Mouse (Mus musculus) hindbrain, embryonic 16.5 days (tissue): ENCODE measurements at regions not wholly inside any gene's neighbourhood (a gene's known extent, or its start where the extent isn't known, plus 50 kb on each side); places are given as distances from the start of the nearest gene placed in this dataset.

ENCODE experiments used
- ATAC-seq: fragments of 200-750 bp; cut with Nextera tagmentation; 2 replicates; pipeline ENCODE4 v1.8.0; 2017; ENCODE audit warnings: moderate TSS enrichment, moderate library complexity
- H3K27ac ChIP-seq: fragments of 300-500 bp; sonication (generic); 2 replicates; pipeline ENCODE4 v1.5.1; 2014; ENCODE audit warnings: low read depth, mild to moderate bottlenecking, control low read depth, low read length, moderate library complexity
- H3K27me3 ChIP-seq: fragments of 300-500 bp; sonication (generic); replicated peaks from 2 replicates; pipeline ENCODE4 v1.6.1; 2014; ENCODE audit warnings: low read length; ENCODE audit not compliant: control insufficient read depth, insufficient read depth
- H3K36me3 ChIP-seq: fragments of 300-500 bp; sonication (generic); 2 replicates; pipeline ENCODE4 v1.6.1; 2014; ENCODE audit warnings: mild to moderate bottlenecking, low read length, moderate library complexity, mixed read lengths; ENCODE audit not compliant: control insufficient read depth, insufficient read depth
- H3K4me1 ChIP-seq: fragments of 300-500 bp; sonication (generic); 2 replicates; pipeline ENCODE4 v1.6.1; 2014; ENCODE audit warnings: low read depth, low read length; ENCODE audit not compliant: control insufficient read depth, insufficient read depth
- H3K4me2 ChIP-seq: fragments of 300-500 bp; sonication (generic); 2 replicates; pipeline ENCODE4 v1.6.1; 2014; ENCODE audit warnings: mild to moderate bottlenecking, low read length, control low read depth, moderate library complexity
- H3K4me3 ChIP-seq: fragments of 300-500 bp; sonication (generic); 2 replicates; pipeline ENCODE4 v1.5.1; 2014; ENCODE audit warnings: mild to moderate bottlenecking, low read length, control low read depth, moderate library complexity
- H3K9ac ChIP-seq: fragments of 300-500 bp; sonication (generic); 2 replicates; pipeline ENCODE4 v1.6.1; 2014; ENCODE audit warnings: low read depth, mild to moderate bottlenecking, control low read depth, low read length, moderate library complexity
- H3K9me3 ChIP-seq: fragments of 300-500 bp; sonication (generic); 2 replicates; pipeline ENCODE4 v1.6.1; 2014; ENCODE audit warnings: mild to moderate bottlenecking, low read length, moderate library complexity; ENCODE audit not compliant: control insufficient read depth
- WGBS: fragments of 180-500 bp; shearing (Covaris S2); extraction: QIAGEN DNeasy Blood & Tissue Kit; methylation state at CpG from one replicate; pipeline ENCODE4 v1.1.7; 2014; 5-methylcytosine and 5-hydroxymethylcytosine counted together

DNA sequence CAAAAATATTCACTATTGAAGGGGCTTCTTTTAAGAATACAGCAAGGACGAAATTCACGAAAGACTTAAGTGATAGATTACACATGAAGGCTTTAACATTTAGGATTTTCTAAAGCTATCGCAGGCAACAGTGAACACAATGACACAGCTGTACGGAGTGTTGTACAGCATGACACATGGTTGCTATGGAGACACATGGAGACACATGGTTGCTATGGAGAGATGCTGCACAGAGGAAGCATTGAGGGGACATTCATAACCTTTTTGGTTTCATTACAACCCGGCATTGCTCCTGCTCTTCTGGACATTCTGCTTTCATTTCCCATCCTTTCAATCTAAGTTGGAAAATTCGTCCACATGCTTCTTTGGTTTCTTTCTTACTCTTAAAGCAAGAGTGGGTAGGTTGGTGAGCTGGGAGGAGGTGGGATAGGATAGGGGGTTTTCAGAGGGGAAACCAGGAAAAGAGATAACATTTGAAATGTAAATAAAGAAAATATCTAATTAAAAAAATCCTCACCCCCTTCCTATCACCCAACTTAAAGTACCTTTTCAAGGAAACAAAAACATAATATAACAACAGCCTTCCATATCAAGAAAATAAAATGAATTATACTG lies 307.2 kb downstream of the Crisp4 start:
- 15% methylated on average over 6 of the region's 6 CpGs for WGBS
- Histone ChIP-seq H3K4me1 (0 out of 2 replicates have a peak, but pooled peaks cover 3% of the 10 kb centered on the region), H3K36me3 (no peaks in the 10 kb centered on the region), H3K4me3 (no peak overlapping the region), H3K4me2 (peak overlapping the region; percentile 41), H3K9ac (no peak overlapping the region), H3K27me3 (no peaks in the 10 kb centered on the region), H3K27ac (peak overlapping the region; percentile 36; the same call in 1 of the 2 replicates), H3K9me3 (peaks cover 4% of the 10 kb centered on the region; the same call in 1 of the 2 replicates)
- peak; percentile 99 for ATAC-seq

DNA sequence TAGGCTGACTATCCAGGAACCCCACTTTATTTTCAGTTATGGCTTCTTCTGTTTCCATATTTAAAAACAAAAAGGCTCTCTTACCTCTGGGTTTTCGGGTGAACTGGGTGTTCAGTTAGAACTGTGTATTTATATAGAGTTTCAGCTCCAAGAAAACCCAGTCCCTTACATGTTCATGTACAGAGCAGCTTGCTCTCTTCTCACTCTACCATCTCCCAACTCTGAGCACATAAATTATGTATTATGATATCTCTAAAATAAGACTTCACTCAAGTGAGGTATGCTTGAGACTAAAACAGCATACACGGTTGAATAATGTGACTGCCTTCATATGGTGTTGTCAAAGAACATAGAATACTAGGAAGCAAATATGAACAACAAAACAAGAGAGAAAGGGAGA lies 319.8 kb downstream of the Crisp4 start:
- 87% methylated on average over 2 of the region's 2 CpGs for WGBS
- H3K27me3 ChIP-seq, result no peaks in the 10 kb centered on the region
- no peaks in the 10 kb centered on the region for H3K4me1 ChIP-seq
- no peak overlapping the region for H3K4me2 ChIP-seq
- H3K27ac ChIP-seq, result no peak overlapping the region
- no peaks in the 10 kb centered on the region for H3K9me3 ChIP-seq
- no peak for ATAC-seq
- H3K36me3 ChIP-seq, result no peaks in the 10 kb centered on the region
- no peak overlapping the region for H3K4me3 ChIP-seq
- H3K9ac ChIP-seq, result no peak overlapping the region
